Mouse (Mus musculus): ENCODE data around the gene Adgrv1.
"Not testable (repeated sequence)": the region's sequence is repeated elsewhere in the genome, so short reads cannot be mapped to it uniquely, and the experiment has no call there.

The Adgrv1 gene

GRCm38 (mm10) chr13:81627861-81628260 lies 5.1 kb downstream of the Adgrv1 start:
- DNase-seq (ENCODE audit: extremely low spot score, low spot score) = not testable (repeated sequence)

GRCm38 (mm10) chr13:81610349-81610748 lies 22.6 kb downstream of the Adgrv1 start:
- DNase-seq (ENCODE audit: extremely low spot score, low spot score) = no peak

- DNase-seq (ENCODE audit: extremely low spot score, low spot score) = no peak
Observed at GRCm38 (mm10) chr13:81606991-81607390, 26.0 kb downstream of the Adgrv1 start.

- no peak for DNase-seq (ENCODE audit: extremely low spot score, low spot score)
Observed at GRCm38 (mm10) chr13:81596910-81597607, 35.9 kb downstream of the Adgrv1 start.

GRCm38 (mm10) chr13:81578692-81579091 lies 54.3 kb downstream of the Adgrv1 start:
- DNase-seq (ENCODE audit: extremely low spot score, low spot score) = no peak

GRCm38 (mm10) chr13:81570241-81570821 lies 62.6 kb downstream of the Adgrv1 start:
- DNase-seq (ENCODE audit: extremely low spot score, low spot score) = peak; percentile 20

- no peak for DNase-seq (ENCODE audit: extremely low spot score, low spot score)
Observed at GRCm38 (mm10) chr13:81550024-81550423, 82.9 kb downstream of the Adgrv1 start.

- DNase-seq (ENCODE audit: extremely low spot score, low spot score) = no peak
Observed at GRCm38 (mm10) chr13:81534916-81535315, 98.0 kb downstream of the Adgrv1 start.

- DNase-seq (ENCODE audit: extremely low spot score, low spot score) = no peak
Observed at GRCm38 (mm10) chr13:81526687-81527086, 106.3 kb downstream of the Adgrv1 start.

- no peak for DNase-seq (ENCODE audit: extremely low spot score, low spot score)
Observed at GRCm38 (mm10) chr13:81510142-81510541, 122.8 kb downstream of the Adgrv1 start.

GRCm38 (mm10) chr13:81497035-81497434 lies 135.9 kb downstream of the Adgrv1 start:
- no peak for DNase-seq (ENCODE audit: extremely low spot score, low spot score)

GRCm38 (mm10) chr13:81491971-81492370 lies 141.0 kb downstream of the Adgrv1 start:
- DNase-seq (ENCODE audit: extremely low spot score, low spot score) = no peak

GRCm38 (mm10) chr13:81486980-81487379 lies 146.0 kb downstream of the Adgrv1 start:
- DNase-seq (ENCODE audit: extremely low spot score, low spot score) = no peak

GRCm38 (mm10) chr13:81473750-81474149 lies 159.2 kb downstream of the Adgrv1 start:
- no peak for DNase-seq (ENCODE audit: extremely low spot score, low spot score)

GRCm38 (mm10) chr13:81466661-81467060 lies 166.3 kb downstream of the Adgrv1 start:
- DNase-seq (ENCODE audit: extremely low spot score, low spot score) = no peak

GRCm38 (mm10) chr13:81465794-81466193 lies 167.2 kb downstream of the Adgrv1 start:
- no peak for DNase-seq (ENCODE audit: extremely low spot score, low spot score)

- DNase-seq (ENCODE audit: extremely low spot score, low spot score) = no peak
Observed at GRCm38 (mm10) chr13:81449630-81450029, 183.3 kb downstream of the Adgrv1 start.

GRCm38 (mm10) chr13:81449198-81449597 lies 183.8 kb downstream of the Adgrv1 start:
- no peak for DNase-seq (ENCODE audit: extremely low spot score, low spot score)

GRCm38 (mm10) chr13:81441412-81441811 lies 191.5 kb downstream of the Adgrv1 start:
- no peak for DNase-seq (ENCODE audit: extremely low spot score, low spot score)

- peak; percentile 72 for DNase-seq (ENCODE audit: extremely low spot score, low spot score)
Observed at GRCm38 (mm10) chr13:81439390-81440025, 193.4 kb downstream of the Adgrv1 start.

- DNase-seq (ENCODE audit: extremely low spot score, low spot score) = no peak
Observed at GRCm38 (mm10) chr13:81437088-81437487, 195.9 kb downstream of the Adgrv1 start.

GRCm38 (mm10) chr13:81426896-81427755 lies 205.8 kb downstream of the Adgrv1 start:
- DNase-seq (ENCODE audit: extremely low spot score, low spot score) = peak; percentile 57
